Mouse (Mus musculus) c-Kit-negative CD71-positive TER-119-positive erythroid progenitor cells, embryonic 14.5 days (primary cell): ENCODE measurements around the gene Ate1.
"Not testable (repeated sequence)": the region's sequence is repeated elsewhere in the genome, so short reads cannot be mapped to it uniquely, and the experiment has no call there.

Experiments
- DNase-seq: peaks from one replicate; pipeline ENCODE4 v3.0.0-alpha.2; 2013; ENCODE audit warnings: low read depth, low spot score

Gene Ate1

DNA sequence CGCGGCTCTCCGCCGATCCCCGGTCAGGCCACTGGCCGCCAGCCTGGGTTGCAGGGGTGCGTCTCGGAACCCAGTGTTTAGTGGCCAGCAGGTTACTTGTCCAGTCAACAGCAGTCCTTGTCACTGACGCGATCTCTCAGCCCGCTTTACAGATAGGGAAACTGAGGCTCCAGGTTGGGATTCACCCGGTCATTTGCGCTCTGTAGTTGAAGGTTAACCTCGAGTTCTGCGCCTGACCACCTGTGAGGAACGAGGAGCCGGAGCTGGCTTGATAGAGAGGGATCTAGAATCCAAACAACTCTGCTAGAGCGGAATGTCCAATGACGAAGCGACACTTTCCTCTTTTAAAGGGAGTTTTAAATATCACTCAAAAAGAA lies at the start of gene Ate1:
Gene Ate1, minus strand, starts transcription at position 321 of the 377 bp plus-strand sequence.
- no peak for DNase-seq

DNA sequence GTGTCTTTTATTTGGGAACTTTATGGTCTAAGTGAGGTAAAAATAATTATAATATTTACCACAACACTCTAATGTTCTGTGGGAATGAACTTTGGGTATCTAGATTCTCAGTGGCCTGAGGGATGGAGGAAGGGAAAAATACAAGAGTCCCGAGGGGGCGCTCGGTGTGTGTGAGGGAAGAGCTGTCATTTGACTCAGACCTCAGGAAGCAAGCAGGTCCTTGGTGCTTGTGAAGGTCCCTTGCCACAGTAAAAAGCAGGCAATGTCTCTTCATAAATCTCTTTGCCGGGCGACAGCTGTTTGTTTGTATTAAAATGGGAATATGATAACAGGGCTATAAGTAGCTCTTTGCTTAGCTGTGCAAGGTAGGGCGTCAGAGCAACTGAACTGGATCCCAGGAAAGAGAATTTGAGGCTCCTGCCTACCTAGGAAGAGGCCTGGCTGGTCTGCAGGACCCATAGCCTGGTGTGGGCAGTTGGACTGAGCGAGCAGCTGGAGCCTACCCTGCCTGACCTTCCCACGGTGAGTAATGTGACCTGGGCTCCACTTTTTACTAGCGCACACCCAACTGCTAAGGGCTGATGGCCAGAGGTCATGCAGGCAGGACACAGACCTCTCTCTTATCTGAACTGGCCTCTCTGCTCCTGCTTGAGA lies 48.7 kb upstream of the Ate1 start:
- no peak for DNase-seq

DNA sequence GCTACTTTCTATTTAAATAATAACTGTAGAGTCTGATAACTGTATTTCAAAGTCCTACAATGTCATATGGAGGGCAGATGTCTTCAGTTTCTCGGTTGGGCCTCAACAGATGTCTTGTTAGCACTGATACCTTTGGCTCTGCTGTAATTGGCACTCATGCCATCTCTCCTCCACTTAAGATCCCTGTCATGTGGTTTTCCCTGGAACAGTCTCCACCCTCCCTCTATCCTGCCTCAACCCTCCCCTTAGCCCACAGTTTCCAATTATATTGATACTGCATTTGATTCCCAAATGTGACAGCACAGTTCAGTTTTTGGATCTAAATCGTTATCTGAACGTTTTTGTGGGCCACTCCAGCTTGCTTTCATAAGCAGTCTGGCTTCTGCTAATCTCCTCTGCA lies 44.4 kb upstream of the Ate1 start:
- no peak for DNase-seq

DNA sequence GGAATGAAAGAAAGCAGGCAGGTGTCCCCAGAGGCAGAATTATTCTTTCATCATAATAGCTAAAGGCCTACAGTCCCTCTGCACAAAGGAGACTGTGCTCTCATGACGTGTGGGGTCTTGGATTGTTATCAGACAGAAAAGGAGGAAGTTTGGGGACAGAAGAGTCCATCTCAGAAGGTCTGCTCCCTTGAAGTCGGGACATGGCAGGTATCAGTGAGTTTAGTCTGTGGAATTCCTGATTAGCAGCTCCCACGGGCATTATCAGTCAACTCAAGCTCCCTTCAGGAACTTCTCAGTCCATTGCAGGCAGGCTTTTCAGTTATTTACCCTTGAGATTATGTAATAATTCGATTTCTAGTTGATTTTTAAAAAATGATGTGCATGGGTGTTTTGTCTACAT lies 43.7 kb upstream of the Ate1 start:
- no peak for DNase-seq

DNA sequence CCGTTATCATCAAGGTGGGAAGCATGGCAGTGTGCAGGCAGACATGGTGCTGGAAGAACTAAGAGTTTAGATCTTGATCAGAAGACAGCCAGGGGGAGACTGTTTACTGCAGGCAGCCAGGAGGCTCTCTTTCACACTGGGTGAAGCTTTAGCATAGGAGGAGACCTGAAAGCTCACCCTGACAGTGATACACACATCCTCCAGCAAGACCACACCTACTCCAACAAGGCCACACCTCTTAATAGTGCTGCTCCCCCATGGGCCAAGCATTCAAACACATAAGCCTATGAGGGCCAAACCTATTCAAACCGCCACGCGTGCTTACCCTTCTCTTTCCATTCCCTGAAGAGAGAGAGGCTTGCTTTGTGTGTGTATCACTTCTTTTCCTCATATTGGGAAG lies 43.1 kb upstream of the Ate1 start:
- no peak for DNase-seq

DNA sequence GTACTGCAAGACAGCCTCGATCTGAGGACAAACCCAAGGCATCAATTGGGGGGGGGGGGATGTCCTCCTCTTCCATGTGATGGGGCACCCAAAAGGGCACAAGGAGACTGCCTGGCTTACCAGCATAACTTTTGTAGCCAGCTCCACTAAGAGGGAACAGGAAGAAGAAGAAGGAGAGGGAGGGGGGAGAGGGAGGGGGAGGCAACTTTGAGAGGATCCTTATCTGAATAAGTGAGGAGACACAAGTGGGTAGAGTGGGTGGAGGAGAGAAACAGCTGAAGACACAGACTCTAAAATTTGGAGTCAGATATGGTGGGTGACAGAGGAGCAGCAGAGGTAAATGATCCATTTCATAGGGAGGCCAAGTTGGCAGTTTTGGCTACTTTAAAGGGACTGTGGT lies 40.8 kb upstream of the Ate1 start:
- DNase-seq: no peak

DNA sequence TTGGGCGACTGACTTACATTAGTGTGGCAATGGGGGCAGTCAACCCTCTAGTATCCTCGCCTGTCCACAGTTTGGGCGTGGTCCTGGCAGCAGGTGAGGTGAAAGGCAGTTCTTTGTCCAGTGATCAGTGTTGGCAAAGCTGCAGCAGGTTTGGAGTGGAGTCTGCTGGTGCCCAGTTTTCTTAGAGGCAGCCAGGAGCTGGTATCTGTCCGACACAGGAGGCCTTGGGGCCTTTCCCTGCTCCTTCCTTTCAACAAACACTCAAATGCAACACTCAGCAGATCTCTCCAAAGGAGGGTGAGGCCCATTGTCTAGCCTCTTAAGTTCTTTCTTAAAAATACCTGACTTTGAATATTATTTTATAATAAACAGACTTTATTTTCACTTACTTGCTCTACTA lies 38.4 kb upstream of the Ate1 start:
- no peak for DNase-seq

DNA sequence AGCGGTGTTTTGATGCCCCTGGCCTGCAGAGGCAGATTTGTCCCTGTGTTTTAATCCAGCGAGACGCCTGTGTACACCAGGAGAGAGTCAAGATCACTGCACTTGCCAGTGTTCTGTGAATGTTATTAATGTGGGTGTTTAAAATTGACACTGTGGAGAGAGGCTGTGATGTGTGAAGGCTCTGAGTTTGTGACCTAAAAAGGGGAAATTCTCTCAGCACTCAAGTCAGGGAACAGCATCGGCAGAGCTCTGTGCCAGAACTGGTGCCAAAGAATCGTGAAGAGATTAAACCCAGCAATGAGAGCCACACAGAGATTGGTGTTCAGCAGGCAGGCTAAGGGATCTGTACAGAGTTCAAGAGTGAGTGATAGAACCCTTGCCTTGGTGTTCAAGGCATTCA lies 35.4 kb upstream of the Ate1 start:
- no peak for DNase-seq

DNA sequence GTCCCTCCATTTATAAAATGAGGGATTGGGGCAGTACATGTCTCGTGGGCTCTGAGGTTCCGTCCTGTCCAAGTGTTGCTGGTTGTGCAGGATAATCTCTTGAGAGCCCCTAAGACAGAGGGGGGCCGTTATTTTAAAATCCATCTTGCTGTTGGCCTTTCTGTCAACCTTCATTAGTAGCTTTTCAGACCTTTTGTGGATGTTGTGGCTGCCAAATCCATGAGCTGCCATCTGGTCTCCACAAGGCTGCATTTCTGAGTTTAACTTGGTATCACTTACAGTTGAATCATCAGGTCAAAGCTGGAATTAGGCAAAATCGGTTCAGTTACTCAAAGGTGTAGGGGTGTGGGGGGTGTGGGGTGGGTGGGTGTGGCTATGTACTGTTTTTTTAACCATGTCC lies 33.2 kb upstream of the Ate1 start:
- no peak for DNase-seq

DNA sequence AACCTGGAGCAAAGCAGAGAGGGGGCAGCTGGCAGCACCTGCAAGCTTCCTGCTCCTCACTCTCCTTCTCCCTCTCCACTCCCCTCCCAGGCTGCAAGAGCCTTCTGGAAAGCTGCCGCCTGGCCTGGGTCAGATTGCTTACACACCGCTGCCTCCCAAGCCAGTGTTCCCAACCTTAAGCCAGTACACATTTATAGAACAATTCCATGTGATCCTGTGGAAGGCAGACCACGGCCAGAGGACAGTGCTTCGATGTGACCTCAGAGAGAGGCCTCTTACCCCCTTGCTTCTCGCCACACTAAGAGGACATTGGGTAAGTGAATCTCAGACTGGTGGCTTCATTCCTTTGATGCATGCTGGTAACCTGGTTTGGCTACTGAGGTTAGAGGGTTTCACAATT lies 32.6 kb upstream of the Ate1 start:
- DNase-seq: no peak

DNA sequence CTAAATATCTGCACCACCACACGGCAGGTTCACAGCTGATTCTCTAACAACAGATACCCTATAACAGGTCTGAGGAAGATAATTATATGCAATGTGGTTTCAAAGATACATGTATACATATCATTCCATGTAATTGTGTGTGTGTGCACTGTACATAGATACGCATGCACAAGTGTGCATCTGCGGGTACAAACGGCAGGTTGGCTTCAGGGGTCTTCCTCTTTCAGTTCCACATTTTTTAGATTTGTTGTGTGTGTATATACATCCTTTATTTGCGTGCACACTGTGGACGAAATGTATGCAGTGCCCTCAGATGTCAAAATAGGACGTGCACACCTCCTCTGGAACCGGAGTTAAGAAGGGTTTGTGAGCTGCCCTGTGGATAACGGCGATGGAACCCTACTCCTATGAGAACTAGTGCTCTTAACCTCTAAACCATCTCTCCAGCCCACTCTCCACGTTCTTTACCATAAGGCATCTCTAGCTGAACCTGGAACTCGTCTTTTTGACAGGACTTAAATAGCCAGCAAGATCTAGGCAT lies 27.5 kb upstream of the Ate1 start:
- no peak for DNase-seq

DNA sequence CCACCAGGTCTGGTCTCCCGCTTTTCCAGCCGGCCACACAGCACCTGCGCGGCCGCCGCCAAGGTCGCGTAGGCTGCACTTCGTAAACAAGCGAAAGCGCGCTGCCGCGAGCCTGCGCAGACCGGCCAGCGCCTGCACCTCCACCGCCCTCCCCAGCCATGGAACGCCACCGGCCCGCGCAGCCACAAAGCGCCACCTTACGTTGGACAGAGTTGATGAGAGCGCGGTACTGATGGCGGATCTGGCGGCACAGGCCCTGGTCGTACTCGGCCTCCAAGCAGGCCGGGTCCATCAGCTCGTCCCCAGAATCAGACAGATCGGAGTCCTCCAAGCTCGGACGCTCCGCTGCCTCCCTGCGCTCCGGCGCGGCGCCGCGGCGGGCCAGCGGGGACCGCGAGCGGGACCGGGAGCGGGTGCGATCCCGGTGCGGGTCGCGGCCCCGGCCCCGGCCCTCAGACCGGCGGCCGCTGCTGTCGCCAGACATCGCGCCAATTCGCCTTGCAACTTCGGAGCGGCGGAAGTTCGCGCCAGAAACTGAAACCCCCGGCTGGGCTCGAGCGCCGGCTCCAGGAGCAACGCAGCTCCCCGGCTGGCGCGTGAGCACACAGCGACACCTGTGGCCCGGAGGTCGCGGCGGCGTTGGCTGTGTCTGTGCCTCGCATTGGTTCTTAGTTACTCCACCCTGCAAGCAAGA lies 26.8 kb upstream of the Ate1 start:
- peak; percentile 79 for DNase-seq

DNA sequence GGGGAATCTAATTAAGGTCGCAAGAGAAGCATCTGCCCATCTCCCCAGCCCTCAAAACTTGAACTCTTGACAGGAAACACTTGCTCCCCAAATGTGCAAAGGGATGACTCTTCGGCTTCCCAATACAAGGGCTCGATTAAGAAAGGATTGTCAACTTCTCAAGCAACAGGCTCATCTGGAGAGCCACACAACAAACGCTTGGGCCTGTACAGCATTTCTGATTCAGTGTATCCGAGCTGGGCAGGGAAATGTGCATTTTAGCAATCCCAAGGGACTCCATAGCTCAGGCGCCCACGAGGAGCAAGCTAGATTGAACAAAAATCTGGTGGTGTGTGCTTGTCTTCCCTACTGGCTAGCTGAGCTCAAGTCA lies 26.2 kb upstream of the Ate1 start:
- no peak for DNase-seq

DNA sequence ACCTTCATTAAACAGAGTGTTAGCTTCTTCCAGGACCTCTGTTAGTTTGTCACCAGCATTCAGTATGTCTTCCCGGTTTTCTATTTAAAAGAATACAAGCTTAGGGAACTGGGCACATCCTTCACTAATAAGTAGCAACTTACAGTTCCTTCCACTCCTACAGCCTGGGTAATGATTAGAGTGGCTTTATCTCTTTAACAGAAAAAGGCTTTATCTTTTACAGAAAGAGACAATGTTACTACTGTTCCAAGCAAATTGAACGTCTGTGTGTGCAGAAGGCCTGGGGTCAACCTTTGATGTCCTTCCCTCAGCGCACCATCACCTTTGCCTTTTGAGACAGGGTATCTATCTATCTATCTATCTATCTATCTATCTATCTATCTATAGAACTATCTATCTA lies 25.7 kb upstream of the Ate1 start:
- DNase-seq: no peak

DNA sequence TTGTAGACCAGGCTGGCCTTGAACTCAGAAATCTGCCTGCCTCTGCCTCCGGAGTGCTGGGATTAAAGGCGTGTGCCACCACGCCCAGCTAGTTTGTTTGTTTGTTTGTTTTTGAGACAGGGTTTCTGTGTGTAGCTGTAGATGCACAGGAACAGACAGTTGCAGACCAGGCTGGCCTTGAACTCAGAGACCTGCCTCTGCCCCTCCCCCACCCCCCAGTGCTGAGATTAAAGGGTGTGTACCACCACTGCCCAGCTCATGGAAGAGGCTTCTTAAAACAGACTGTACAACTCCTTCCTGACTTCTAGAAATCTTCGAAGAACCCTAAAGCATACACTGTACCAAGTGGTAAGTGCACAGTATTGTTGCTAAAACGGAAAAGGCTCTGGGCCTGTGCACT lies 25.2 kb upstream of the Ate1 start:
- no peak for DNase-seq

DNA sequence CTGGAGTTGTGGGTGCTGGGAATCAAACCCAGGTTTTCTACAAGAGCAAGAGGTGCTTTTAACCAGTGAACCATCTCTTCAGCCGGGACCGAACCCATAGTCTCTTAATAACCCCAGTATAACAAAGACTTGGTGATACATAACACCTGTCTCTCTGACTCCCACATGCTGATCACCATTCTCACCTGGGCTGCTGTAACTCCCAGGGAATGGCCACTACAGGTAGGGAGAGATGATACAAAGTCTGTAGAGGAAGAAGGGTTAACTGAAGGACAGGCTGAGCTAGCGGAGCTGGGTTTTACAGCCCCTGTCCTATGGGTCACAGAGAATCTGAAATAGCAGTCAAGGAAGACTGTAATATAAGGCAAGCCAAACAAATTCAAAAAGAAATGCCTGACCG lies 23.0 kb upstream of the Ate1 start:
- DNase-seq: no peak

DNA sequence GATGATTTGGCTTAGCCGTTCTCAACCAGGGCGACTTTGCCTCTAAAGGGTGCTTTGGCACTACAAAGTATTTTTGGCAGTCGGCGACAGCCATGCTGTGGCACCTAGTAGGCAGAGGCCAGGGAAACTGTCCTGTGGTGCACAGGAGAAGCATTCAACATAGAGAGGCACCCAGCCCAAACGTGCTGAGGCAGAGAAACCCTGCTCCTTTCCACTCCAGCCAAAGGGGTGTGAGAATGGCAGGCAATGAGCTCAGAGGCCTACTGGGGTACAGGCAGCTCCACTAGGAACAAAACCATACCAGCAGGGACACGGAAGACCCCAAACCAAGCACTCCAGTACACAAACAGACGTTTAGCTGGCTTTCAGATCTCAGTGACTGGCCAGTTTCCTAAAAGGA lies 20.0 kb upstream of the Ate1 start:
- DNase-seq: no peak

DNA sequence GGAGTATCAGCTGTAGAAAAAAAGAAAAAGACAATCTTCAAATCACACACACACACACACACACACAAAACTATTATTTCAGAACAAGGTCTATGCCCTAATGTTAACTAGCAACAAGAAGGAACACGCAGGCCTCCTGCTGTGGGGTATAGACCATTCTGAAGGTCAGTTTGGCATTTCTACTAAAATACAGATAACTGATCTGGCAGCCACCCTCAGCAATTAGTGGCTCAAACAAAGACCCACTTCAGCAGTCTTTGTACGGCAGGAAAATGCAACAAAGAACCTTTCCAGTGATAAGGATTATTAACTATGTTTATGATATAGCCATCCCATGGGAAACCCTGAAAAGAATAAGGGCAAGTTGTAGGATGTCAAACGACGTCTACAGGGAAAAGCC lies 16.9 kb upstream of the Ate1 start:
- no peak for DNase-seq

DNA sequence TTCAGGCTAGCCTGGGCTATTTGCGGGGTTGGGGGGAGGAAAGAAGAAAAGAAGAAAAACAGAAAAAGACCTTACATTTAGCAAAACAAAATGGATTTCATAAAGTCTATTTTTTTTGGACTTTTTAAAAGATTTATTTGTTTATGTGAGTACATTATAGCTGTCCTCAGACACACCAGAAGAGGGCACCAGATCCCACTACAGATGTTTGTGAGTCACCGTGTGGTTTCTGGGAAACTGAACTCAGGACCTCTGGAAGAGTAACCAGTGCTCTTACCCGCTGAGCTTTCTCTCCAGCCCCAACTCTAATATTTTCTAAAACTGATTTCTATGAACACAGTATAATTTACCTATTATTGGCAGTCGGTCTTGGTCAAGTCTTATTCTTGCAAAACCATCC lies 15.0 kb upstream of the Ate1 start:
- no peak for DNase-seq

DNA sequence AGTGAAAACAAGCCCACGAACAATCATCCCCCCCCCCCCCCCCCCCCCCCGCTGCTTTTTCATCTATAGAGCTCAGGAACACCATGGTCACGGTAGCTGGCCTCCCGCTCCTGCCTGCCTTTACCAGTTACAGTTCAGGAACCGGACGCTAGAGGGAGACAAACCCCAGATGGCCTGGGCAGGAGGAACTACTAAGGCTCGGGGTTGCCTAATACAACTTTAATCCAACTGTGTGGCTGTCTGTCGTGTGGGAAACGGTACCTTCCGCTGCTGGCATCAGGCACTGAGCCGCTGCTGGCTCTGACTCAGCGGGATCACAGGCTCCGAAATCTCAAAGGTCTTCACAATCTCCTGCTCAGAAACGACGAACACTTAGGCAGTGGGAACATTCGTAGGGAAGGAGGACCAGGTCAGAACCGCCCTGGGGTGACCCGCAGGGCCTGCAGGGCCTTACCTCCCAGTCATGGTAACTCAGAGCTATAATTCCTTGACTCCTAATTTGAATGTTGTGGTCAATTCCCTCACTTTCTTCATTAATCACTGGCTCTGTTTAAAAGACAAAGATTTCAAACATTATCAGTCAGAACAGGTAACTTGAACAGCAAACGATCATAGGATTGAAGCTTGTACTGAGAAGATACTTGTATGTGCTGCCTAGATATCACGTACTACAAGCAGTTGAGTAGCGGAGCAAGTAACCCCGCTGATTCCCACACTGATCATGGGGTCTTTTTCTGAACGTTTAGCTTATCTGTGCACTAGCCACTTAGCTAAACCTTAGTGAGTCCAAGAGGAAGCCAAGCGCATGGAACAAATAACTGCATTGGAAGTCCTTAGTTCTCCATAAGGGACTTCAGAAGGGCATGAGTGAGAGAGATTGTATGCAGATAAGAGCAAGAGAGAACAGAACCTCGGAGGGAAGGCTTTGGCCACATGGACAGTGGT lies 13.4 kb upstream of the Ate1 start:
- peak; percentile 62 for DNase-seq

DNA sequence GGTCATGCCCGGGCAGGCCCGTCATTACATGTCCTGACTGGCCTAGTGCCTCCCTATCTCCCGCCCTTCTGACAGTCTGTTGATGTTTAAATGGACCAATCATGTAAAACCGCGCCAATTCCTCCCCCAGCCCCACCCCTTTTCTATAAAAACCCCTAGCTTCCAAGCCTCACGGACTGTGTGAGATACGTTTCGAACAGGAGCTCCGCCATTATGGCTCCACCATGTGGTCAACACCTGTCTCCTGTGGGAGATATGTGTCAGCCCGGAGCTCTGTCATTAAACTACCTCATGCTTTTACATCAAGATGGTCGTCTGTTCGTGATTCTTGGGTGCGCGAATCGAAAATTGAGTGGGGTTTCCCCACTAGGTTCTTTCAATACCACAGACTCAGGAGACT lies 11.0 kb upstream of the Ate1 start:
- not testable (repeated sequence) for DNase-seq

DNA sequence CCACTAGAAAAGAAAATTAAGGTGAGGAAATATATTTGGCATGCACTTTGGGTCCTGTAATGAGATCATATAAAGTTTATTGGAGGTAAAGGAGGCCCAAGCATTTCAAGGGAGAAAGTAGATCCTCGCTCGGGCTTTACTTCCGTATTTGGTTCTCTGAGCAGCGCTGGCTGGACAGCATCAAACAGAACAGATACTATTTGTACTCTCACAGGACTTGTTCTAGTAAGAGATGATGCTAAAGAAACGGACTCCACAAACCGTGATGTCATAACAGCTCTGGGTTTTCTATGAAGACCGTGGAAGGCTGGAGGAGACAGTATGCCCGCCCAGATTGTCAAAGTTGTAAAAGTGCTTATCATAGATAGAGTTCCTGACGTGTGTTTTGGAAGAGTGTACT lies 7.1 kb upstream of the Ate1 start:
- no peak for DNase-seq

DNA sequence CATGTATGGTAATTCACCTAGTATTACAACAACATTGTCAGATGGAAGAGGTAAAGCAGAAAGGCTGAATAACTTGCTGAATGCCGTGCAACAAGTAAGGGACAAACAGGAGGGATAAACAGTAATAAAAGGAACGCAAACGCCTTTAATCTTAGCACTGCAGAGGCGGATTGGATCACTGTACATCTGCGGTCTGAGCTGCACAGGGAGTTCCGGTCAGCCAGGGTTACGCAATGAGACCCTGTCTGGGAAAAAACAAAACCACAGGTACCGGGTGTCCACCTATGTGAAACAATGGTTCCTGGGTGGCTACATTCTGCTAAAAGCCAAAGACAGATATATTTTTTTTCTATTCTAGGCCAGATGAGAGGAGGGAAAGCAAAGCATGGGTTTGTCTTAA lies 3.3 kb upstream of the Ate1 start:
- no peak for DNase-seq
